Mouse (Mus musculus) heart, postnatal 10 days (tissue): ENCODE results near the gene Six2. TPM values are rescaled to one million over a fixed set of nuclear protein-coding genes. Genes with fewer than 3 reads are reported as not detected.
"Not testable (repeated sequence)": the region's sequence is repeated elsewhere in the genome, so short reads cannot be mapped to it uniquely, and the experiment has no call there.

ENCODE experiments used
- DNase-seq, 2 experiments: peaks; one replicate each; pipeline ENCODE4 v3.0.0; 2021
- intact Hi-C: fragments of 180-260 bp; cut with DNase I; formaldehyde crosslinking; loops from one replicate; pipeline ENCODE4 v1.15.1; 2025
- total RNA-seq, 2 experiments: library from RNA; stranded (reverse); gene quantifications; 2 replicates each; pipeline ENCODE4 v1.2.3; 2021

Six2 gene
- total RNA-seq, 2 experiments from 2014 or later, result 0.40 to 0.48 TPM

DNA sequence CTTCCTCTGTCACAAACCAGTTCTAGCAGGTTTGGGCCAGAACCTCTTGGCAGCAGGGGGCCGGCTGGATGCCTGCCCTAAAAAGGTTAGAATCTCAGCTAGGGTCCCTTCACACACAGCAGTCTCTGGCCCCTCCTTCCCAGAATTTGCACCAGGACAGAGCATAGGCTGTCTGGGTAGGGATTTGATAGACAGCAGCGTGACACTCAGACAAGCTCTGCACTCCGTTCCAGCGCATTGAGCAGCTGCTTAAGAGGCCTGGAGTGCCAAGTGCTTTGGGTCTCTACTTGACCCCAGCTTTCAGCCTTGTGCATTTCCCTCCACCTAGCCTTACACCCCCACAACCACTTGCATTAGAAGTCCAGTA, 2.9 kb upstream of the Six2 start:
- intact Hi-C loops, result no loop called here
- peak in 1 of 2 experiments; percentile 5 for DNase-seq

GRCm38 (mm10) chr17:85690323-85690968, 2.4 kb upstream of the Six2 start:
- peak; percentile 3 to 15 for DNase-seq
- intact Hi-C loops, result no loop called here

DNA sequence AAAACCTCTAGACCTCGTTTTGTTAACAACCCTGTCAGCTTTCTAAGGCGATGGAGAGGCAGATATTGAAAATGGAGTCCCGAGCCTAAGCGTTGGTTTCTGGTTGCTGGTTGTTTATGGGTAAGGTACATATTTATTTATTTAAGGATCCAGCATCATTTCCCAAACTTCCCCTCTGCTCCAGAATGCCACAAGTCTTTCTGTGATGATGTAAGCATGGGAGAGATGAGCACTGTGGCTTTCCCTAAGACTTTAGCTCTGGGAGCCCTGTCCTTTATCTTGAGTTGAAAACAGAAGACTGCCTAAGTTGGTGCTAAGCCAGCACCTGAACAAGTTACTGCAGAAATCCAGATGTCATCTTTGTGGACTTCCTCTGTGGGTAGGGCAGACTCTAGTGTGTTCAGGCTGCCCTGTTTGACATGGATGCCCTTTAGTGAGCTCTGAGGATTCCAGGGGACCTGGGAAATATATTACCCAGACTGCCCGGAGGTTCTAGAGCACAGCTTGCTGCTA, 1.8 kb upstream of the Six2 start:
- intact Hi-C loops, result loop anchor here (5.0 kb wide), 1 partner anchor 112 kb away; no protein-coding TSS in a partner anchor
- peak in 1 of 2 experiments; percentile 9 for DNase-seq

GRCm38 (mm10) chr17:85688911-85689806, 1.1 kb upstream of the Six2 start:
- intact Hi-C loops, result loop anchor here (5.0 kb wide), 1 partner anchor 113 kb away; no protein-coding TSS in a partner anchor
- peak; percentile 72 to 73 for DNase-seq

DNA sequence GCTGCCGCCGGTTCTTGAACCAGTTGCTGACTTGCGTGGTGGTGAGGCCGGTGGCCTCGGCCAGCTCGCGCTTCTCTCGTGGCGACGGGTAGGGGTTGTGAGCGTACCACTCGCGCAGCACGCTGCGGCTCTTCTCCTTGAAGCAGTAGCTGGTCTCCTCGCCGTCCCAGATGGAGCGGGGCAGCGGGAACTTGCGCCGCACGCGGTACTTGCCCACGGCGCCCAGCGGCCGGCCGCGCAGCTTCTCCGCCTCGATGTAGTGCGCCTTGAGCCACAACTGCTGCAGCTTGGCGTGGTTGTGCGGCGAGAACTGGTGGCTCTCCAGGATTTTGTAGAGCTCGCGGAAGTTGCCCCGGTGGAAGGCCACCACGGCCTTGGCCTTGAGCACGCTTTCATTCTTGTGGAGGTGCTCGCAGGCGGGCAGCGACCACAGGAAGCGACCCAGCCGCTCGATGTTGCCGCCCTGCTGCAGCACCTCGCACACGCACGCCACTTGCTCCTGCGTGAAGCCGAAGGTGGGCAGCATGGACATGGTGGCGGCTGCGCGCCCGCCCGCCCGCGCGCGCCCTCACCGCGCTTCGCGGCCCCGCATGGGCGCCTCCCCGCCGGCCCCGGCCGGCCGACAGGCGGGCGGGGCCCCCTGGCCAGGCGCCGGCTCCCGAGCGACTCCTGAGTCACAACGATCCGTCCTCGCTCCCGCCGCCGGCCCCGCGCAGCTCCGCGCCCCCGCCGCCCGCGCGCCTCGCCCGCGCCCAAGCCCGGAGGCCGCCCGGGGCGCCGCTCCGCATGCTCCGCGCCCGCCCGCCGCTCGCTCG, 446 bp downstream of the Six2 start:
- DNase-seq, result peak in 1 of 2 experiments; percentile 37
- intact Hi-C loops, result loop anchor here (5.0 kb wide), 1 partner anchor 115 kb away; no protein-coding TSS in a partner anchor

- peak in 1 of 2 experiments; percentile 41 for DNase-seq
- intact Hi-C loops, result loop anchor here (5.0 kb wide), 1 partner anchor 116 kb away; no protein-coding TSS in a partner anchor
These were observed 1.3 kb downstream of the Six2 start for GRCm38 (mm10) chr17:85686476-85687420.

GRCm38 (mm10) chr17:85685689-85686281, 2.3 kb downstream of the Six2 start:
- peak in 1 of 2 experiments; percentile 7 for DNase-seq
- intact Hi-C loops, result loop anchor here (5.0 kb wide), 1 partner anchor 117 kb away; no protein-coding TSS in a partner anchor

GRCm38 (mm10) chr17:85684841-85685688, 3.0 kb downstream of the Six2 start:
- DNase-seq, result peak; percentile 10 to 12
- intact Hi-C loops, result loop anchor here (5.0 kb wide), 1 partner anchor 117 kb away; no protein-coding TSS in a partner anchor

- DNase-seq, intact Hi-C loops: not testable (repeated sequence)
These were observed 3.6 kb downstream of the Six2 start for GRCm38 (mm10) chr17:85684436-85684835.

DNA sequence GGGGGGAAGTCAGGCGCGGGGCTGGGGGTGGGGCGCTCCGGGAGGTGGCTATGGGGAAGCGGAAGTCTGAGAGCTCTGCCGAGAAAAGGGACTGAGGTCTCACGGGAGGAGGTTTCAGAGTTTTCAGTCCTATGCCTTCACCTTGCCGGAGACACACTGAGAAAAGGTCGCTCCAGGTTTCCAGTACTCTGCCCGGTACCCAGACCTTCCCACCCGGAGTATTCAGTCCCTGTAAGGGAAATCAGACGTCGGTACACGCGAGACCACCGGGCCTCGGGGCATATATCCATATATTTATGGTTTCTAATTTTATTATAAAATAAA, 4.1 kb downstream of the Six2 start:
- no peak for DNase-seq
- intact Hi-C loops, result no loop called here

GRCm38 (mm10) chr17:85683111-85683983, 4.7 kb downstream of the Six2 start:
- no peak for DNase-seq
- intact Hi-C loops, result no loop called here

- no peak for DNase-seq
- intact Hi-C loops, result no loop called here
These were observed 5.8 kb downstream of the Six2 start for GRCm38 (mm10) chr17:85682181-85682710.

- no peak for DNase-seq
- intact Hi-C loops, result no loop called here
These were observed 6.3 kb downstream of the Six2 start for GRCm38 (mm10) chr17:85681741-85682140.

- DNase-seq, result peak in 1 of 2 experiments; percentile 8
- intact Hi-C loops, result no loop called here
These were observed 7.1 kb downstream of the Six2 start for GRCm38 (mm10) chr17:85680851-85681550.

- DNase-seq, result no peak
- intact Hi-C loops, result no loop called here
These were observed 7.8 kb downstream of the Six2 start for GRCm38 (mm10) chr17:85680116-85680850.
